Mouse (Mus musculus): ENCODE measurements at regions not wholly inside any gene's neighbourhood (a gene's known extent, or its start where the extent isn't known, plus 50 kb on each side); places are given as distances from the start of the nearest gene placed in this dataset.

- no peak for DNase-seq (ENCODE audit: low spot score in 2 of 2)
- TF ChIP-seq CTCF (conservative IDR thresholded peaks at IDR 0.05) = no peak
- Histone ChIP-seq H3K27ac (no peak overlapping the region), H3K4me3 (no peak overlapping the region)
These were observed 57.5 kb upstream of the Igf1r start for GRCm38 (mm10) chr7:67895166-67895565.

GRCm38 (mm10) chr7:67892917-67893316 lies 59.7 kb upstream of the Igf1r start:
- Histone ChIP-seq H3K27ac (no peak overlapping the region; the same call in 1 of the 2 replicates), H3K4me3 (no peak overlapping the region)
- no peak for DNase-seq (ENCODE audit: low spot score in 2 of 2)
- TF ChIP-seq CTCF (conservative IDR thresholded peaks at IDR 0.05) = no peak

- no peak for TF ChIP-seq CTCF (conservative IDR thresholded peaks at IDR 0.05)
- no peak overlapping the region for H3K27ac ChIP-seq
- no peak overlapping the region for H3K4me3 ChIP-seq
- no peak for DNase-seq (ENCODE audit: low spot score in 2 of 2)
These were observed 69.6 kb upstream of the Igf1r start for GRCm38 (mm10) chr7:67883040-67883439.

- no peak overlapping the region for H3K4me3 ChIP-seq
- no peak for TF ChIP-seq CTCF (conservative IDR thresholded peaks at IDR 0.05)
- no peak overlapping the region for H3K27ac ChIP-seq
- peak in 1 of 2 experiments; percentile 10 for DNase-seq (ENCODE audit: low spot score in 2 of 2)
These were observed 70.0 kb upstream of the Igf1r start for GRCm38 (mm10) chr7:67882606-67883005.

GRCm38 (mm10) chr7:67878226-67878625 lies 74.4 kb upstream of the Igf1r start:
- no peak overlapping the region for H3K27ac ChIP-seq
- TF ChIP-seq CTCF (conservative IDR thresholded peaks at IDR 0.05) = no peak
- no peak overlapping the region for H3K4me3 ChIP-seq
- no peak for DNase-seq (ENCODE audit: low spot score in 2 of 2)

GRCm38 (mm10) chr7:67877587-67877986 lies 75.0 kb upstream of the Igf1r start:
- DNase-seq (ENCODE audit: low spot score in 2 of 2) = no peak
- H3K27ac ChIP-seq = no peak overlapping the region
- TF ChIP-seq CTCF (conservative IDR thresholded peaks at IDR 0.05) = no peak
- no peak overlapping the region for H3K4me3 ChIP-seq

- 0 out of 2 replicates have a peak, but pooled peaks have one; percentile 10 for TF ChIP-seq CTCF (conservative IDR thresholded peaks at IDR 0.05)
- Histone ChIP-seq H3K4me3 (no peak overlapping the region), H3K27ac (no peak overlapping the region)
- no peak for DNase-seq (ENCODE audit: low spot score in 2 of 2)
These were observed 94.8 kb upstream of the Synm start for GRCm38 (mm10) chr7:67854080-67855022.

- no peak for TF ChIP-seq CTCF (conservative IDR thresholded peaks at IDR 0.05)
- DNase-seq (ENCODE audit: low spot score in 2 of 2) = no peak
- no peak overlapping the region for H3K4me3 ChIP-seq
- H3K27ac ChIP-seq = no peak overlapping the region
These were observed 93.3 kb upstream of the Synm start for GRCm38 (mm10) chr7:67852859-67853258.

- Histone ChIP-seq H3K27ac (peak overlapping the region; percentile 88), H3K4me3 (peak overlapping the region; percentile 59)
- TF ChIP-seq CTCF (conservative IDR thresholded peaks at IDR 0.05) = no peak
- no peak for DNase-seq (ENCODE audit: low spot score in 2 of 2)
These were observed 89.9 kb upstream of the Synm start for GRCm38 (mm10) chr7:67849509-67849862.

GRCm38 (mm10) chr7:67848589-67849508 lies 89.3 kb upstream of the Synm start:
- peak; percentile 68 to 77 for DNase-seq (ENCODE audit: low spot score in 2 of 2)
- TF ChIP-seq CTCF (conservative IDR thresholded peaks at IDR 0.05) = no peak
- peak overlapping the region; percentile 59 for H3K4me3 ChIP-seq
- H3K27ac ChIP-seq = peak overlapping the region; percentile 88

GRCm38 (mm10) chr7:67846796-67847195 lies 87.3 kb upstream of the Synm start:
- no peak for DNase-seq (ENCODE audit: low spot score in 2 of 2)
- Histone ChIP-seq H3K27ac (peak overlapping the region; percentile 48; the same call in 1 of the 2 replicates), H3K4me3 (no peak overlapping the region)
- TF ChIP-seq CTCF (conservative IDR thresholded peaks at IDR 0.05) = no peak

GRCm38 (mm10) chr7:67836984-67837383 lies 77.4 kb upstream of the Synm start:
- TF ChIP-seq CTCF (conservative IDR thresholded peaks at IDR 0.05) = no peak
- no peak for DNase-seq (ENCODE audit: low spot score in 2 of 2)
- Histone ChIP-seq H3K4me3 (no peak overlapping the region), H3K27ac (no peak overlapping the region)

All from layer of hippocampus, adult 2 months (tissue).